Mouse (Mus musculus) lung, postnatal 0 days (tissue): ENCODE measurements around the gene Gyg. TPM values are rescaled to one million over a fixed set of nuclear protein-coding genes. Genes with fewer than 3 reads are reported as not detected.

ENCODE experiments used
- ATAC-seq: fragments of 200-750 bp; cut with Nextera tagmentation; 2 replicates; pipeline ENCODE4 v1.8.0; 2017; ENCODE audit warnings: moderate library complexity
- DNase-seq: peaks from one replicate; pipeline ENCODE4 v3.0.0-alpha.2; 2016; ENCODE audit warnings: low spot score
- H3K27ac ChIP-seq: fragments of 300-500 bp; sonication (generic); 2 replicates; pipeline ENCODE4 v1.5.1; 2014; ENCODE audit warnings: antibody characterized with exemption, mild to moderate bottlenecking, low read length, mixed read lengths
- H3K27me3 ChIP-seq: fragments of 300-500 bp; sonication (generic); replicated peaks from 2 replicates; pipeline ENCODE4 v1.6.1; 2014; ENCODE audit warnings: low read length, mixed read lengths; ENCODE audit not compliant: insufficient read depth
- H3K36me3 ChIP-seq: fragments of 300-500 bp; sonication (generic); 2 replicates; pipeline ENCODE4 v1.6.1; 2014; ENCODE audit warnings: low read length, mixed read lengths; ENCODE audit not compliant: insufficient read depth
- H3K4me1 ChIP-seq: fragments of 300-500 bp; sonication (generic); 2 replicates; pipeline ENCODE4 v1.6.1; 2014; ENCODE audit warnings: antibody characterized with exemption, low read depth, low read length, mixed read lengths; ENCODE audit not compliant: insufficient read depth
- H3K4me2 ChIP-seq: fragments of 300-500 bp; sonication (generic); replicated peaks from 2 replicates; pipeline ENCODE4 v1.6.1; 2014; ENCODE audit warnings: low read depth, mild to moderate bottlenecking, low read length, moderate library complexity, mixed read lengths
- H3K4me3 ChIP-seq: fragments of 300-500 bp; sonication (generic); 2 replicates; pipeline ENCODE4 v1.5.1; 2014; ENCODE audit warnings: low read depth, low read length
- H3K9ac ChIP-seq: fragments of 300-500 bp; sonication (generic); replicated peaks from 2 replicates; pipeline ENCODE4 v1.6.1; 2014; ENCODE audit warnings: low read depth, mild to moderate bottlenecking
- H3K9me3 ChIP-seq: fragments of 300-500 bp; sonication (generic); 2 replicates; pipeline ENCODE4 v1.6.1; 2016; ENCODE audit warnings: low read length, mixed read lengths
- CTCF ChIP-seq: IDR thresholded peaks from 2 replicates; pipeline ENCODE4 v1.5.1; 2016; ENCODE audit warnings: antibody characterized with exemption, mild to moderate bottlenecking
- EP300 ChIP-seq: IDR thresholded peaks from 2 replicates; pipeline ENCODE4 v1.6.1; 2016; ENCODE audit warnings: antibody characterized with exemption, mild to moderate bottlenecking, control low read depth
- WGBS: fragments of 180-500 bp; shearing (Covaris S2); extraction: QIAGEN DNeasy Blood & Tissue Kit; methylation state at CpG from one replicate; pipeline ENCODE4 v1.1.7; 2014; 5-methylcytosine and 5-hydroxymethylcytosine counted together
- polyA plus RNA-seq: library from polyadenylated mRNA; unstranded; fragments of >200 nt; fragmentation: Nextera tagmentation; extraction: Ambion mirVana; gene quantifications from 2 replicates; pipeline ENCODE4 v1.2.1, GENCODE M21; 2015

Gene Gyg
- polyA plus RNA-seq, 1 experiment from 2014 or later = 359 TPM

DNA sequence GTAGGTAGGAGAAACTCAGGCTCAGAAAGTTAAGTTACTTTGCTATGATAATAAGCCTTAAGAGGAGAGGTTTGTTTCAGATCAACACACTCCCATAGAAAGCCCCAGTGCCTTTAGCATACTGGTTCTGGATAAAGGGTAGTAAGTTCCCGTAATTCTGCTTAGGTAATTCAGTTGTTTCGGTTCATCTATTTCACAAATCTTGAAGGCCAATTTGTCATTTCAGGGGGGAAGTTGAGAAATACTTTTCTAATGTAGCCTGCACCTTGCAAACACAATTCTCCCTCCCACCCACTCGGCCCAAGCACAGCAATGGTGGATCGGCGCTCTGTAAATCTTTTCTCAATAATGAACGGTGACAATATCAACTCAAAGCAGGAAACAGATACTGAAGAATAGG lies 359 bp upstream of the Gyg start:
- H3K4me3 ChIP-seq = peak overlapping the region; percentile 81; the same call in 1 of the 2 replicates
- H3K27ac ChIP-seq = no peak overlapping the region
- H3K4me2 ChIP-seq = peak overlapping the region; percentile 63
- DNase-seq (peak; percentile 26), ATAC-seq (no peak)
- H3K9ac ChIP-seq = peak overlapping the region; percentile 85
- TF ChIP-seq CTCF (no peak), EP300 (no peak)
- no peaks in the 10 kb centered on the region for H3K9me3 ChIP-seq
- no peaks in the 10 kb centered on the region; the same call in 1 of the 2 replicates for H3K36me3 ChIP-seq
- H3K27me3 ChIP-seq = no peaks in the 10 kb centered on the region
- WGBS = 72% methylated on average over 6 of the region's 6 CpGs
- H3K4me1 ChIP-seq = peaks cover 2% of the 10 kb centered on the region; the same call in 1 of the 2 replicates

DNA sequence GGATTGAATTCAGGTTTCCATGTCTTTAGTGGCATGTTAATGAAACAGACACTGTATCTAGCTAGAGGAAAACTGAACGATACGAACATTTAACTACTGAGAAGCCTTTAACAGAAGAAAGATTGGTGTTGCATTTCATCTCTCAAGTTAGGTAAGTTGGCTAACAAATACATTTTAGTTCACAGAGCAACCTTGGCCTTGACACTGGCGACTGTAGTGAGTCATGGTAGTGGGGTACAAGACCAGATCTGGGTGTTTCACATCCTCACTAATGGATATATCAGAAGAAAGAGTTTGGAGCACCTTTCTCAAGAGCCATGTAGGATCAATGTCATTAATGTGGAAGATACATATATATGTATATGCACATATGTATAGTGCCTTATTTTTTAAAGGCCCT lies 3.5 kb downstream of the Gyg start:
- no peak overlapping the region for H3K9ac ChIP-seq
- H3K9me3 ChIP-seq = no peaks in the 10 kb centered on the region
- peaks cover 2% of the 10 kb centered on the region; the same call in 1 of the 2 replicates for H3K4me1 ChIP-seq
- no peaks in the 10 kb centered on the region for H3K27me3 ChIP-seq
- H3K4me2 ChIP-seq = peak overlapping the region; percentile 22; the same call in 1 of the 2 replicates
- H3K36me3 ChIP-seq = peaks cover 17% of the 10 kb centered on the region
- no peak overlapping the region for H3K4me3 ChIP-seq
- no peak for ATAC-seq
- H3K27ac ChIP-seq = no peak overlapping the region
- no peak for DNase-seq
- TF ChIP-seq EP300 (no peak), CTCF (no peak)
- WGBS = 89% methylated on average over 3 of the region's 3 CpGs

DNA sequence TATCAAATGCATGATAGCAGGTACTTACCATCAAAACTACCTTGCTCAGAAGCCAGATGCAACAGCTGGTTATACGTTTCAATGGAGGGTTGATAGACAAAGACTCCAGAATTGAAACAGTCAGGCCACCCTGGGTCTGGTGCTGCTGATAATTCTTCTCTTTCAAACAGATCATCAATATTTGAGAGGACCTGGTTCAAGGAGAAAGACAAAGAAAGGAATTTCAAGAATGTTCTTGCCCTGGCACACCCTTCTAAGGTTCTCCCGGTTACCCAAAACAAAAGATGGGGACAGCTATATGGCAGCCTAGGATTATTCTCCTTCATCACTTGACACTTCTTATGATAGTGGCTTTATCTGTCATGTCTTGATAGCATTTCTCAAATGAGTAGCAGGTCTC lies 4.6 kb downstream of the Gyg start:
- H3K9me3 ChIP-seq = no peaks in the 10 kb centered on the region
- H3K9ac ChIP-seq = no peak overlapping the region
- ATAC-seq (no peak), DNase-seq (no peak)
- H3K36me3 ChIP-seq = peaks cover 17% of the 10 kb centered on the region
- H3K4me1 ChIP-seq = peaks cover 2% of the 10 kb centered on the region; the same call in 1 of the 2 replicates
- TF ChIP-seq CTCF = no peak
- TF ChIP-seq EP300 = no peak
- H3K27me3 ChIP-seq = no peaks in the 10 kb centered on the region
- 63% methylated on average over 2 of the region's 2 CpGs for WGBS
- no peak overlapping the region for H3K4me2 ChIP-seq
- H3K4me3 ChIP-seq = no peak overlapping the region
- H3K27ac ChIP-seq = no peak overlapping the region

DNA sequence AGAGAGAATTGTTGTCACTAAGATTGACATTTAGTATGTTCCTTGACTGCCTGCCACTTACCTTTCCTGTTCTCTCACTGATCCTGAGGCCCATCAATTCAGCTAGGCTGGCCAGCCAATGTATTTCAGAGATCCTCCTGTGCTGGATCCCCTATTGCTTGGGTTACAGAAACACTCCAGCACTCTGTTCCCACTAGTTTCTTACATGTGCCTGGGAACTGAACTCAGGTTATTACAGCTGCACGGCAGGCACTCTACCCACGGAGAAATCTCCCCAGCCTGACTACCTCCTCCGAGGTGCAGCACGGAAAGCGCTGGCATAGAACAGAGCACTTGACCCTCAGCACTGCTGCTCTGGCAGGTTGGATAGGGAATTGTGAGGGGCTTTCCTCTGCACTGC lies 7.5 kb downstream of the Gyg start:
- 78% methylated on average over 5 of the region's 5 CpGs for WGBS
- no peak overlapping the region for H3K4me2 ChIP-seq
- TF ChIP-seq EP300 (no peak), CTCF (no peak)
- H3K4me1 ChIP-seq = no peaks in the 10 kb centered on the region
- no peak overlapping the region for H3K9ac ChIP-seq
- no peak overlapping the region for H3K4me3 ChIP-seq
- H3K27me3 ChIP-seq = no peaks in the 10 kb centered on the region
- no peaks in the 10 kb centered on the region for H3K9me3 ChIP-seq
- DNase-seq (no peak), ATAC-seq (no peak)
- no peak overlapping the region for H3K27ac ChIP-seq
- peaks cover 17% of the 10 kb centered on the region for H3K36me3 ChIP-seq

DNA sequence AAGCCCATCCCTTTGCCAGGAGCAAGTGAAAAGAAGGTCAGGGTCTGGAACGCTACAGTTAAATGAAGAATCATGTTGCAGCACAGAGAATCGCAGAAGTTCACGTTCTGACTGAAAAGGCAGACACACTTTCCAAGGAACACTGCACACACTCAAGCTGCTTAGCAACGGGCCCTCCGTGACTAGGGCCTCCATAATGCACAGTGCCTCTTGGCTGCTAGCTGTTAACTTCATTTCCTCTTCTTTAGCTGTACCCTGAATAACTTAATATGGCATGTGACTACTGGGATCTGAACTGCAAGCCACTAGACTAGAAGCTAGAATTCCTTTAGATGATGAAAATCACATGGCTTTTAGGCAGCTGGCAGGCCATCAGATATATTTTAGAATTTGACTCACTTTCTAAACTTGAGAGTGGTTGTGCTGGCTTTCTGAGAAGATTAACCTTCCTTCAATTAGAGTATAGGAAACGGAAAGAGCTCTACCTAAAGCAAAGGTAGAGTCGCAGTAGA lies 8.2 kb downstream of the Gyg start:
- WGBS = 53% methylated on average over 7 of the region's 7 CpGs
- TF ChIP-seq CTCF (no peak), EP300 (no peak)
- no peak overlapping the region for H3K9ac ChIP-seq

GRCm38 (mm10) chr3:20145696-20146113 lies 9.4 kb downstream of the Gyg start:
- DNase-seq (no peak), ATAC-seq (peak; percentile 32; the same call in 1 of the 2 replicates)
- Histone ChIP-seq H3K4me2 (no peak overlapping the region), H3K27me3 (no peaks in the 10 kb centered on the region), H3K9ac (no peak overlapping the region), H3K27ac (no peak overlapping the region), H3K4me3 (no peak overlapping the region), H3K4me1 (no peaks in the 10 kb centered on the region), H3K36me3 (peaks cover 17% of the 10 kb centered on the region), H3K9me3 (no peaks in the 10 kb centered on the region)
- 41% methylated on average over 1 of the region's 1 CpGs for WGBS
- TF ChIP-seq EP300 (0 out of 2 replicates have a peak, but pooled peaks have one; percentile 7), CTCF (no peak)

More for the DNA sequence above, 8.2 kb downstream of the Gyg start:
- no peak overlapping the region for H3K27ac ChIP-seq
- H3K4me2 ChIP-seq = no peak overlapping the region
- H3K9me3 ChIP-seq = no peaks in the 10 kb centered on the region
- peaks cover 17% of the 10 kb centered on the region for H3K36me3 ChIP-seq
- H3K27me3 ChIP-seq = no peaks in the 10 kb centered on the region
- H3K4me3 ChIP-seq = no peak overlapping the region
- ATAC-seq (0 out of 2 replicates have a peak, but pooled peaks have one; percentile 34), DNase-seq (no peak)
- no peaks in the 10 kb centered on the region for H3K4me1 ChIP-seq

GRCm38 (mm10) chr3:20144401-20144800 lies 10.7 kb downstream of the Gyg start:
- Histone ChIP-seq H3K4me3 (no peak overlapping the region), H3K27me3 (no peaks in the 10 kb centered on the region), H3K9me3 (no peaks in the 10 kb centered on the region), H3K9ac (no peak overlapping the region), H3K4me1 (no peaks in the 10 kb centered on the region), H3K4me2 (no peak overlapping the region), H3K36me3 (peaks cover 20% of the 10 kb centered on the region), H3K27ac (no peak overlapping the region)
- peak; percentile 62 for DNase-seq
- WGBS = 28% methylated on average over 2 of the region's 2 CpGs
- ATAC-seq = peak; percentile 60
- TF ChIP-seq CTCF (no peak), EP300 (no peak)
